Mouse (Mus musculus): ENCODE measurements around the gene Psmc2.
A peak's percentile ranks its signal among the peaks of the same experiment; 100 is the strongest.

The Psmc2 gene

DNA sequence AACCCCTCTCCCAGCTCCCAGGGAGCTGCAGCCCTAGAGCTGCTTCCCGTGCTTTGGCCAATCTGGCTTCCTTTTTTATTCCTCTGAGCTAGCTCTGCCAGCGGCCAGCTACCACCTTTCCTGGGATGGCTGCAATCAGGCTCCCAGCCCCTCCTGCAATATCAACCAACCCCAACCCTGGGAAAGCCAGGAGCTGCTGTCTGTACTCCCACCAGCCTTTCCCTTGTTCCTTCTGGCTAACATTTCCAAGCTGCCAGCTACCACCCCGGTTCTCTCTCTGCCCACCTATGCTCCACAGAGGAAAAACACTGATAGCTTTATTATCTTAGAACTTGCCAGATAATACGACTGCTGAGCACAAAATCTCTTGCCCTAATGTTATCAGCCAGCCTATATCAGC is 19.8 kb downstream of the Psmc2 start:
- DNase-seq (ENCODE audit: low spot score in 2 of 2): no peak

GRCm38 (mm10) chr5:21810924-21811323 is 25.8 kb downstream of the Psmc2 start:
- no peak for DNase-seq (ENCODE audit: low spot score in 2 of 2)

DNA sequence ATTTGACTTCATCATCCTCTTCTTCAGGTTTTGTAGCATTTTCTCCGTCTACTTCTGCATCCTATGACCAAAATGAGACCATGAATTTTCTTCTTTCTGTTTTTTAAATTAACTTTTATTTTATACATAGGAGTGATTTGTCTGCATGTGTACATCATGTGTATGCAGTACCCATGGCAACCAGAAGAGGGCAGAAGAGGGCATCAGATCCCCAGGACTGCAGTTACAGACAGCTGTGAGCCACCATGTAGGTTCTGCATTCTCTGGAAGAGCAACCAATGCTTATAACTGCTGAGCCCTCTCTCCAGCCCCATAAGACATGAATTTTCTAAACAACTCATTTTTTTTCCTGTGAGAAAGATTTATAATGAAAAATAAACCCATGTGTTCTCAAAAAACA is 28.9 kb downstream of the Psmc2 start:
- peak in 1 of 2 experiments; percentile 4 for DNase-seq (ENCODE audit: low spot score in 2 of 2)

DNA sequence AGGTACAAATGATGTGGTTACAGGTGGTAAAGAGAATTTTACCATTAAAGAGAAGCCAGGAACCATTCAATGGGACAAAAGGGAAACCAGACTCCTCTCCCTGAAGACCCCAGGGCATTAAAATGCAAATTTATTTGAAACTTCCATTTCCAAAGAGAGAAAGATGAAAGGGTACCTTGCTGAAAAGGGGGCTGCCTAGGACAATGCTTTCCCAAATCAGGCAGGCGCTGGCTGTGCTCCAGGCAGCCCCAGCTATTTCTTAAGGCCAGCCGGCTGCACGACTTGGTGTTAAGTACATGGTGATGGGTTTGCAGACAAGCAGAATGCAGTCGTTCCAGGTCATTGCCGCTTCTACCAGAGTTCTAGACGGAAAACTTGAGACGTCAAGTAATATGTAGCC is 41.3 kb downstream of the Psmc2 start:
- no peak for DNase-seq (ENCODE audit: low spot score in 2 of 2)

GRCm38 (mm10) chr5:21827643-21828042 is 42.6 kb downstream of the Psmc2 start:
- DNase-seq (ENCODE audit: low spot score in 2 of 2): no peak

GRCm38 (mm10) chr5:21828855-21829254 is 43.8 kb downstream of the Psmc2 start:
- no peak for DNase-seq (ENCODE audit: low spot score in 2 of 2)

- DNase-seq (ENCODE audit: low spot score in 2 of 2): no peak
Observed at GRCm38 (mm10) chr5:21831761-21832160, 46.7 kb downstream of the Psmc2 start.

GRCm38 (mm10) chr5:21844676-21845075 is 59.6 kb downstream of the Psmc2 start:
- DNase-seq (ENCODE audit: low spot score in 2 of 2): no peak

- no peak for DNase-seq (ENCODE audit: low spot score in 2 of 2)
Observed at GRCm38 (mm10) chr5:21846616-21847290, 61.7 kb downstream of the Psmc2 start.

DNA sequence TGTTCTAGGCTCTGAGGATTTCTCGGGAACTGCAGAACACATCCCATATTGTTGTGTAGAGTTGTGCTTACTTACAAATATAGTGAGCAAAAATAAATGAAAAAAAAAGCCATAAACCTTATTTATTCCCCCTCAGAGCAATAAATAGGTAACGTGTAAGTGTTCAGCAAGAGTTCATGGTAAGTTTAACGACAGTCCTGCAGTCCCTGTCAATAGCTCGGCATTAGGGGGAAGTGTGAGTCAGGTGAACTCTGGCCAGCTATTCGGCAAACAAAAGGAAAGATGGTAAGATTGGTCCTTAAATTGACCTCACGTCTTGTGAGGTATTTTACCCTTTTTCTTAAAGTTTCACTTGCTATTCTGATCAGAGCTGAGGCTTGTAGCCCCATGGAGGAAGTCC is 62.4 kb downstream of the Psmc2 start:
- DNase-seq (ENCODE audit: low spot score in 2 of 2): no peak

- DNase-seq (ENCODE audit: low spot score in 2 of 2): no peak
Observed at GRCm38 (mm10) chr5:21851679-21852340, 66.7 kb downstream of the Psmc2 start.

All from spleen, postnatal 36 days (tissue).